Mouse (Mus musculus) heart, postnatal 0 days (tissue): ENCODE measurements around the gene Ppp2r5e. TPM values are rescaled to one million over a fixed set of nuclear protein-coding genes. Genes with fewer than 3 reads are reported as not detected.

Source experiments
- ATAC-seq: fragments of 200-750 bp; cut with Nextera tagmentation; 2 replicates; pipeline ENCODE4 v1.8.0; 2017; ENCODE audit warnings: low read depth, moderate number of reproducible peaks, moderate library complexity; ENCODE audit not compliant: insufficient read depth
- DNase-seq: peaks from one replicate; pipeline ENCODE4 v3.0.0-alpha.2; 2016; ENCODE audit warnings: low spot score
- H3K27ac ChIP-seq: fragments of 300-500 bp; sonication (generic); 2 replicates; pipeline ENCODE4 v1.5.1; 2014; ENCODE audit warnings: low read depth, mild to moderate bottlenecking
- H3K27me3 ChIP-seq: fragments of 300-500 bp; sonication (generic); 2 replicates; pipeline ENCODE4 v1.6.1; 2014; ENCODE audit warnings: low read length, mixed read lengths; ENCODE audit not compliant: control insufficient read depth, insufficient read depth
- H3K36me3 ChIP-seq: fragments of 300-500 bp; sonication (generic); replicated peaks from 2 replicates; pipeline ENCODE4 v1.6.1; 2014; ENCODE audit warnings: low read length, mixed read lengths; ENCODE audit not compliant: control insufficient read depth, insufficient read depth
- H3K4me1 ChIP-seq: fragments of 300-500 bp; sonication (generic); 2 replicates; pipeline ENCODE4 v1.6.1; 2014; ENCODE audit warnings: antibody characterized with exemption; ENCODE audit not compliant: control insufficient read depth, insufficient read depth
- H3K4me2 ChIP-seq: fragments of 300-500 bp; sonication (generic); 2 replicates; pipeline ENCODE4 v1.6.1; 2014; ENCODE audit warnings: low read depth, mild to moderate bottlenecking, low read length, moderate library complexity
- H3K4me3 ChIP-seq: fragments of 300-500 bp; sonication (generic); 2 replicates; pipeline ENCODE4 v1.5.1; 2014; ENCODE audit warnings: low read depth, low read length
- H3K9ac ChIP-seq: fragments of 300-500 bp; sonication (generic); replicated peaks from 2 replicates; pipeline ENCODE4 v1.6.1; 2014; ENCODE audit warnings: low read depth, low read length, mixed read lengths
- H3K9me3 ChIP-seq: fragments of 300-500 bp; sonication (generic); replicated peaks from 2 replicates; pipeline ENCODE4 v1.6.1; 2016; ENCODE audit warnings: low read length; ENCODE audit not compliant: control insufficient read depth
- CTCF ChIP-seq: IDR thresholded peaks from 2 replicates; pipeline ENCODE4 v1.5.1; 2016; ENCODE audit warnings: antibody characterized with exemption, control low read depth, low read depth
- EP300 ChIP-seq: IDR thresholded peaks from 2 replicates; pipeline ENCODE4 v1.6.1; 2016; ENCODE audit warnings: antibody characterized with exemption, low read depth
- WGBS: fragments of 180-500 bp; shearing (Covaris S2); extraction: QIAGEN DNeasy Blood & Tissue Kit; methylation state at CpG from one replicate; pipeline ENCODE4 v1.1.7; 2014; 5-methylcytosine and 5-hydroxymethylcytosine counted together
- polyA plus RNA-seq: library from polyadenylated mRNA; unstranded; fragments of >200 nt; fragmentation: Nextera tagmentation; extraction: Ambion mirVana; gene quantifications from 2 replicates; pipeline ENCODE4 v1.2.1, GENCODE M21; 2015
- total RNA-seq: library from RNA; depleted of rRNA; stranded (reverse); fragments of >200 nt; gene quantifications from 2 replicates; pipeline ENCODE4 v1.2.3, GENCODE M21; 2014; ENCODE audit warnings: low replicate concordance

Ppp2r5e gene
- total and polyA plus RNA-seq, 2 experiments from 2014 or later, result 7.5 TPM

DNA sequence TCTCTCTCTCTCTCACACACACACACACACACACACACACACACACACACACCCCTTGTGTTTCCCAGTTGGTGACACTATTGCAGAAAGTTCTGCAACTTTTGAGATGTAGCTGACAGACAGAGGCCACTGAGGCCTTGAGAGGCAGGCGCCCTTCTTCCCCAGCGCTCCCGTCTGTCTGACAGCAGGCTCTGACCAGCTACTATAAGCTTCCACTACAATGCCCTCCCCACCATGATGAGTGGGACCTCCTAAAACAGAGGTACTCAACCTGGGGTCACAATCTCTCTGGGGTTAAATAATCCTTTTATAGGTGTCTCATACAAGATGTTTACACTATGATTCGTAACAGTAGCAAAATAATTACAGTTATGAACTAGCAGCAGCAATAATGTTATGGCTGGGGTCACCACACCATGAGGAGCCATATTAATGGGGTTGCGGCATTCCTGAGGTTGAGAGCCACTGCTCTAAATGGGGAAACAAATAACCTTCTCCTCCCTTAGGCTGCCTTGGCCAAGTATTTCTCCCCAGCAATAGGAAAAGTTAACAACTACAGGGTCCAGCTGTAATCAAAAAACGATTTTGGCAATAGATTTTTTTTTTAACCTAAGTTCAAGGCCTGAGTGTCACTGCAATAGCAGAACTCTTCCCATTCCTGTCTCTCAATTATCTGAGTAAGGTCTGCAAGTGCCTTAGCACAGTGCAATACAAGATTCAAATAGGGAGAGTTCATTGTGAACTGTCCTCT lies 58.2 kb downstream of the Ppp2r5e start:
- WGBS, result 77% methylated on average over 6 of the region's 6 CpGs
- no peak overlapping the region for H3K4me2 ChIP-seq
- no peaks in the 10 kb centered on the region for H3K27me3 ChIP-seq
- no peak overlapping the region for H3K9ac ChIP-seq
- no peaks in the 10 kb centered on the region for H3K36me3 ChIP-seq
- 0 out of 2 replicates have a peak overlapping the region, but pooled peaks have one; percentile 3 for H3K27ac ChIP-seq
- peaks cover 34% of the 10 kb centered on the region; the same call in 1 of the 2 replicates for H3K4me1 ChIP-seq
- H3K4me3 ChIP-seq, result no peak overlapping the region
- no peak for DNase-seq
- H3K9me3 ChIP-seq, result no peaks in the 10 kb centered on the region
- ATAC-seq, result no peak
- TF ChIP-seq CTCF (no peak), EP300 (no peak)

DNA sequence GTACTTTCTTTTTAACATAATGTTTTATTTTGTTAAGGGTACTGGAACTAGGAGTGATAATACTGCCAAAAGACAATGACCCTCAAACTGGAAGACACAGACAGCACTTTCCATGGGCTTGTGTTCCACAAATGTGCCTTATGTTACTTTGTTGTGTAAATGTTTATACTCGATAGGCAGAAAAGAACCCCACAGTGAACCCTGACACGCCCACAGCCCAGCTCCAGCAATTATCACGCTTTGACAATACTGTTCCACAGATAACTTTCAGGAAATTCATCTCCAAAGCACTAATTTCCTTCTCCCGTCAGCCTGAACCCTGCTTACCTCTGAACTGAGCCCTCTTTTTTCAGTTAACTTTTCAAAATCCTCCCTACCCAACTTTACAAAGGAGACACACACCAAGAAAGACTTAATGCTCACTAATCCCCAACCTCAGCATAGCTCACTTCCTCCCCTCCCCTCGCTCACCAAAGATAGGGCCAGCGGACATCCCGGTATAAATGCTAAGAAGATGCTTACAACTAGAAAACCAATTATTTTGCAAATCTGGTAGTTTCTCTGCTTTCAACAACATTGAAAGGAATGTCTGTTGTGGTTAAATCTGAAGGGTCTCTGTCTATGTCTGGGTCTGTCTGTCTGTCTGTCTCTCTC lies 58.9 kb downstream of the Ppp2r5e start:
- peaks cover 34% of the 10 kb centered on the region; the same call in 1 of the 2 replicates for H3K4me1 ChIP-seq
- no peak overlapping the region for H3K9ac ChIP-seq
- ATAC-seq (no peak), DNase-seq (no peak)
- H3K4me2 ChIP-seq, result no peak overlapping the region
- no peaks in the 10 kb centered on the region for H3K9me3 ChIP-seq
- H3K27ac ChIP-seq, result no peak overlapping the region
- H3K27me3 ChIP-seq, result no peaks in the 10 kb centered on the region
- 54% methylated on average over 7 of the region's 7 CpGs for WGBS
- no peak overlapping the region for H3K4me3 ChIP-seq
- H3K36me3 ChIP-seq, result no peaks in the 10 kb centered on the region
- TF ChIP-seq EP300 (no peak), CTCF (no peak)

DNA sequence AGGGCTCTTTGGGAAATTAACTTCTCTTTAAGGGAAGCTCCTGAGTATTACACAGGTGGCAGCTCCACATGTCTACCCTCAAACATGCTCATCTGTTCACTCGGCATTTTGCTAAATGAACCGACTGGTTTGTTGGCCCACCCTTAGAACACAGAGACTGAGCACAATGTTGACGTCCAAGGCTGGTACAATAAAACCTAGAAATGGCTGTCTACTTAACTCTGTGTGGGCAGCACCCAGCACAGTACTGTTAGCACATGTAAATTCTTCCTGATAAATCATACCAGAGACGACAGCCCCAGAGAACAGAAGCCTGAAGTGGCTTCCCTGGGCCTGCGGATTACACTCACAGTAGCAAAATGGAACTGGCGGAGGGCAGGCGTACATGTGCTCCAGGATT lies 59.5 kb downstream of the Ppp2r5e start:
- no peak for TF ChIP-seq EP300
- TF ChIP-seq CTCF, result no peak
- ATAC-seq, result no peak
- Histone ChIP-seq H3K9me3 (no peaks in the 10 kb centered on the region), H3K4me1 (peaks cover 34% of the 10 kb centered on the region; the same call in 1 of the 2 replicates), H3K9ac (no peak overlapping the region), H3K4me2 (no peak overlapping the region), H3K4me3 (no peak overlapping the region), H3K27ac (no peak overlapping the region; the same call in 1 of the 2 replicates), H3K27me3 (no peaks in the 10 kb centered on the region), H3K36me3 (no peaks in the 10 kb centered on the region)
- DNase-seq, result no peak
- WGBS, result 73% methylated on average over 7 of the region's 7 CpGs

DNA sequence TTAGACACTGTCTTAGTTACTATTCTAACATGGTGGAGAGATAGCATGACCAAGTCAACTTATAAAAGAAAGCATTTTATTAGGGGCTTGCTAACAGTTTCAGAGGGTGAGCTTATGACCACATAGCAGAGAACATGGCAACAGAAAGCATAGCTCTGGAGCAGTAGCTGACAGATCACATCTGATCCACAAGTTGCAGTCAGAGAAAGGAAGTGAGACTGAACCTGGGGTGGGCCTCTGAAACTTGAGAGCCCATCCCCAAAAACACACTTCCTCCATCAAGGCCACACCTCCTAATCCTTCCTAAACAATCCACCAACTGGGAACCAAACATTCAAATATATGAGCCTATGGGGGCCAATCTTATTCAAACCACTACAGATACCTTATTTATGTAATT lies 62.9 kb downstream of the Ppp2r5e start:
- Histone ChIP-seq H3K36me3 (no peaks in the 10 kb centered on the region), H3K9ac (no peak overlapping the region), H3K4me2 (no peak overlapping the region), H3K9me3 (no peaks in the 10 kb centered on the region), H3K4me1 (peaks cover 38% of the 10 kb centered on the region), H3K27me3 (no peaks in the 10 kb centered on the region), H3K4me3 (no peak overlapping the region), H3K27ac (no peak overlapping the region)
- TF ChIP-seq EP300, result no peak
- TF ChIP-seq CTCF, result no peak
- no peak for DNase-seq
- no peak for ATAC-seq

DNA sequence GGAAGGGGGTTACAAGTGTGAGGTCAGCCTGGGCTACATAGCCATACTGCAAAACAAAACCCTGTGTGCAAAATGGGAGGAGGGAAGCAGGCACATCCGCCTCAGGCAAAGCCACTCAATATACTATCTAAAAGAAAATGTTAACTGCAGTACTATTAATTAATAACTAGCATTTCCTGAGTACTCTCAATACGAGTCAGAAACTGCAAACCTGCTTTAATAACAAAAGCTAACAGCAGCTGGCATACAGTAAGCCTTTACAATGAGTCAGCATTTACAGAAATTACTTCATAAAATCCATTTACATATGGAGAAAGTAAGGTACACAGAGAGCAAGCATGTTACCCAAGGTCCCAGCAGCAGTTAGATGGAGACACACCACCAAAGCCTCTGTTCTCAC lies 64.2 kb downstream of the Ppp2r5e start:
- Histone ChIP-seq H3K4me1 (peaks cover 26% of the 10 kb centered on the region), H3K36me3 (no peaks in the 10 kb centered on the region), H3K4me2 (no peak overlapping the region), H3K4me3 (no peak overlapping the region), H3K27me3 (no peaks in the 10 kb centered on the region), H3K27ac (no peak overlapping the region), H3K9ac (no peak overlapping the region), H3K9me3 (no peaks in the 10 kb centered on the region)
- DNase-seq (no peak), ATAC-seq (no peak)
- 87% methylated on average over 2 of the region's 2 CpGs for WGBS
- TF ChIP-seq EP300, result no peak
- TF ChIP-seq CTCF, result no peak
